Mouse (Mus musculus) midbrain, embryonic 15.5 days (tissue): ENCODE measurements at regions not wholly inside any gene's neighbourhood (a gene's known extent, or its start where the extent isn't known, plus 50 kb on each side); places are given as distances from the start of the nearest gene placed in this dataset.

Experiments
- ATAC-seq: fragments of 200-750 bp; cut with Nextera tagmentation; replicated peaks from 2 replicates; pipeline ENCODE4 v1.8.0; 2017; ENCODE audit warnings: moderate TSS enrichment
- H3K27ac ChIP-seq: fragments of 300-500 bp; sonication (generic); 2 replicates; pipeline ENCODE4 v1.5.1; 2015; ENCODE audit warnings: mild to moderate bottlenecking, inconsistent platforms
- H3K27me3 ChIP-seq: fragments of 300-500 bp; sonication (generic); replicated peaks from 2 replicates; pipeline ENCODE4 v1.6.1; 2015; ENCODE audit warnings: inconsistent platforms
- H3K36me3 ChIP-seq: fragments of 300-500 bp; sonication (generic); replicated peaks from 2 replicates; pipeline ENCODE4 v1.6.1; 2015; ENCODE audit warnings: inconsistent platforms
- H3K4me1 ChIP-seq: fragments of 300-500 bp; sonication (generic); 2 replicates; pipeline ENCODE4 v1.6.1; 2015; ENCODE audit warnings: inconsistent platforms
- H3K4me2 ChIP-seq: fragments of 300-500 bp; sonication (generic); 2 replicates; pipeline ENCODE4 v1.6.1; 2015; ENCODE audit warnings: inconsistent platforms, mild to moderate bottlenecking, moderate library complexity
- H3K4me3 ChIP-seq: fragments of 300-500 bp; sonication (generic); 2 replicates; pipeline ENCODE4 v1.5.1; 2015; ENCODE audit warnings: mild to moderate bottlenecking, inconsistent platforms
- H3K9ac ChIP-seq: fragments of 300-500 bp; sonication (generic); 2 replicates; pipeline ENCODE4 v1.6.1; 2015; ENCODE audit warnings: mild to moderate bottlenecking, inconsistent platforms
- H3K9me3 ChIP-seq: fragments of 300-500 bp; sonication (generic); 2 replicates; pipeline ENCODE4 v1.6.1; 2016; ENCODE audit warnings: inconsistent platforms
- WGBS: fragments of 180-500 bp; shearing (Covaris S2); methylation state at CpG from one replicate; pipeline ENCODE4 v1.1.7; 2015; ENCODE audit warnings: mixed read lengths; 5-methylcytosine and 5-hydroxymethylcytosine counted together

GRCm38 (mm10) chr8:92427801-92428200 is 70.4 kb downstream of the Irx5 start:
- ATAC-seq: no peak
- Histone ChIP-seq H3K4me3 (no peak overlapping the region), H3K4me1 (no peaks in the 10 kb centered on the region), H3K27me3 (no peaks in the 10 kb centered on the region), H3K9me3 (no peaks in the 10 kb centered on the region), H3K9ac (no peak overlapping the region), H3K36me3 (no peaks in the 10 kb centered on the region), H3K4me2 (no peak overlapping the region), H3K27ac (no peak overlapping the region)
- 77% methylated on average over 9 of the region's 9 CpGs for WGBS

- Histone ChIP-seq H3K4me2 (no peak overlapping the region), H3K36me3 (no peaks in the 10 kb centered on the region), H3K4me3 (no peak overlapping the region), H3K27me3 (no peaks in the 10 kb centered on the region), H3K4me1 (0 out of 2 replicates have a peak, but pooled peaks cover 5% of the 10 kb centered on the region), H3K9me3 (no peaks in the 10 kb centered on the region), H3K27ac (no peak overlapping the region), H3K9ac (no peak overlapping the region)
- ATAC-seq: no peak
- WGBS: 82% methylated on average over 15 of the region's 15 CpGs
These were observed 79.7 kb downstream of the Irx5 start for GRCm38 (mm10) chr8:92437075-92437663.

- WGBS: 40% methylated on average over 9 of the region's 9 CpGs
- Histone ChIP-seq H3K4me1 (0 out of 2 replicates have a peak, but pooled peaks cover 5% of the 10 kb centered on the region), H3K36me3 (no peaks in the 10 kb centered on the region), H3K4me3 (no peak overlapping the region), H3K27ac (no peak overlapping the region), H3K9ac (no peak overlapping the region), H3K27me3 (no peaks in the 10 kb centered on the region), H3K9me3 (no peaks in the 10 kb centered on the region), H3K4me2 (no peak overlapping the region)
- no peak for ATAC-seq
These were observed 80.9 kb downstream of the Irx5 start for GRCm38 (mm10) chr8:92438294-92438693.

GRCm38 (mm10) chr8:92439713-92440436 is 82.5 kb downstream of the Irx5 start:
- no peaks in the 10 kb centered on the region for H3K36me3 ChIP-seq
- WGBS: 36% methylated on average over 9 of the region's 9 CpGs
- no peak overlapping the region for H3K4me3 ChIP-seq
- no peak; the same call in 1 of the 2 replicates for ATAC-seq
- H3K4me2 ChIP-seq: no peak overlapping the region
- no peaks in the 10 kb centered on the region for H3K27me3 ChIP-seq
- H3K9me3 ChIP-seq: no peaks in the 10 kb centered on the region
- H3K27ac ChIP-seq: no peak overlapping the region
- H3K4me1 ChIP-seq: 0 out of 2 replicates have a peak, but pooled peaks cover 5% of the 10 kb centered on the region
- no peak overlapping the region for H3K9ac ChIP-seq

- no peaks in the 10 kb centered on the region for H3K9me3 ChIP-seq
- 50% methylated on average over 6 of the region's 6 CpGs for WGBS
- no peak for ATAC-seq
These were observed 84.7 kb downstream of the Irx5 start for GRCm38 (mm10) chr8:92442086-92442485.

GRCm38 (mm10) chr8:92459291-92459690 is 101.9 kb downstream of the Irx5 start:
- H3K4me2 ChIP-seq: no peak overlapping the region
- no peaks in the 10 kb centered on the region for H3K9me3 ChIP-seq
- 81% methylated on average over 5 of the region's 5 CpGs for WGBS
- peaks cover 15% of the 10 kb centered on the region for H3K27me3 ChIP-seq
- H3K4me3 ChIP-seq: no peak overlapping the region
- no peak overlapping the region for H3K9ac ChIP-seq
- H3K27ac ChIP-seq: no peak overlapping the region
- H3K4me1 ChIP-seq: peaks cover 12% of the 10 kb centered on the region
- no peak for ATAC-seq
- H3K36me3 ChIP-seq: no peaks in the 10 kb centered on the region

More at GRCm38 (mm10) chr8:92442086-92442485, 84.7 kb downstream of the Irx5 start:
- Histone ChIP-seq H3K27me3 (no peaks in the 10 kb centered on the region), H3K4me3 (no peak overlapping the region), H3K27ac (no peak overlapping the region), H3K36me3 (no peaks in the 10 kb centered on the region), H3K4me1 (0 out of 2 replicates have a peak, but pooled peaks cover 5% of the 10 kb centered on the region), H3K4me2 (no peak overlapping the region), H3K9ac (no peak overlapping the region)

GRCm38 (mm10) chr8:92460129-92460953 is 102.9 kb downstream of the Irx5 start:
- Histone ChIP-seq H3K4me1 (peaks cover 12% of the 10 kb centered on the region), H3K36me3 (no peaks in the 10 kb centered on the region), H3K4me3 (peak overlapping the region; percentile 68), H3K9me3 (no peaks in the 10 kb centered on the region), H3K9ac (peak overlapping the region; percentile 66), H3K27me3 (peaks cover 15% of the 10 kb centered on the region), H3K27ac (peak overlapping the region; percentile 82), H3K4me2 (peak overlapping the region; percentile 98)
- ATAC-seq: peak; percentile 92
- WGBS: under 1% methylated on average over 93 of the region's 93 CpGs

- ATAC-seq: peak; percentile 71
- no peak overlapping the region for H3K4me3 ChIP-seq
- H3K27ac ChIP-seq: peak overlapping the region; percentile 51
- 19% methylated on average over 19 of the region's 19 CpGs for WGBS
- no peak overlapping the region for H3K9ac ChIP-seq
- H3K9me3 ChIP-seq: no peaks in the 10 kb centered on the region
- H3K4me1 ChIP-seq: peaks cover 16% of the 10 kb centered on the region
- H3K36me3 ChIP-seq: no peaks in the 10 kb centered on the region
- H3K27me3 ChIP-seq: peaks cover 8% of the 10 kb centered on the region; the same call in 1 of the 2 replicates
- peak overlapping the region; percentile 24; the same call in 1 of the 2 replicates for H3K4me2 ChIP-seq
These were observed 111.9 kb downstream of the Irx5 start for GRCm38 (mm10) chr8:92469141-92470000.

- no peak overlapping the region for H3K4me3 ChIP-seq
- no peak for ATAC-seq
- peaks cover 16% of the 10 kb centered on the region for H3K4me1 ChIP-seq
- 46% methylated on average over 7 of the region's 7 CpGs for WGBS
- H3K36me3 ChIP-seq: no peaks in the 10 kb centered on the region
- H3K27ac ChIP-seq: no peak overlapping the region
- no peak overlapping the region for H3K9ac ChIP-seq
- no peaks in the 10 kb centered on the region for H3K9me3 ChIP-seq
- 0 out of 2 replicates have a peak, but pooled peaks cover 8% of the 10 kb centered on the region for H3K27me3 ChIP-seq
- H3K4me2 ChIP-seq: no peak overlapping the region
These were observed 114.8 kb downstream of the Irx5 start for GRCm38 (mm10) chr8:92472257-92472656.

- Histone ChIP-seq H3K27me3 (0 out of 2 replicates have a peak, but pooled peaks cover 4% of the 10 kb centered on the region), H3K9me3 (no peaks in the 10 kb centered on the region), H3K36me3 (no peaks in the 10 kb centered on the region), H3K4me3 (no peak overlapping the region), H3K4me1 (peaks cover 16% of the 10 kb centered on the region), H3K27ac (no peak overlapping the region), H3K9ac (no peak overlapping the region), H3K4me2 (no peak overlapping the region)
- 78% methylated on average over 3 of the region's 3 CpGs for WGBS
- ATAC-seq: no peak
These were observed 115.4 kb downstream of the Irx5 start for GRCm38 (mm10) chr8:92472817-92473216.

- Histone ChIP-seq H3K9me3 (no peaks in the 10 kb centered on the region), H3K27me3 (no peaks in the 10 kb centered on the region), H3K4me2 (no peak overlapping the region), H3K4me3 (no peak overlapping the region), H3K9ac (no peak overlapping the region), H3K36me3 (no peaks in the 10 kb centered on the region), H3K4me1 (0 out of 2 replicates have a peak, but pooled peaks cover 4% of the 10 kb centered on the region), H3K27ac (no peak overlapping the region)
- ATAC-seq: no peak
- WGBS: 65% methylated on average over 5 of the region's 5 CpGs
These were observed 125.0 kb downstream of the Irx5 start for GRCm38 (mm10) chr8:92482393-92482792.
